Mouse (Mus musculus): Measurements from ENCODE around the gene Rars2.

DNA sequence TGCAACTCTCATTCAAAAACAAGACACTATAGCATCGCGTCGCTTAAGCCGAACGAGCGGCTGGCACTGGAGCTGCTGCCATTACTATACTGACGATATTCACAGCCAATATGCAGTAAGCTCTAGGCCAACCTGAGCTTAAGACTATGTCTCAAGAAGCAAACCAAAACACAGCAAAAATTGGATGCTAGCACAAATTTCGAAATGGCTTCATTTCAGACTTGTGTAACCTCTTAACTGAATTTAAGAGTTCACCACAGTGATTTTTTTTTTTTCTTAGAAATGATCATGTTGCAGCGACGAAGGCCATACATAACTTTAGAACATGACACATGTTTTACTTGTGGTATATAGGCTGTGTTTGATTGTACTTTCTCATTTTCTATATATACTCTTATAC, 8.1 kb upstream of the Rars2 start:
- TF ChIP-seq CTCF (IDR thresholded peaks at IDR 0.05; ENCODE audit: control insufficient read depth, insufficient read depth, insufficient replicate concordance, low read depth, low read length), result no peak
- TF ChIP-seq POLR2A (IDR thresholded peaks at IDR 0.05; ENCODE audit: control insufficient read depth, low read depth, low read length), result no peak
